Mouse (Mus musculus) small intestine, adult 2 months (tissue): Measurements from ENCODE around the gene Tppp.

Source experiments
- CTCF ChIP-seq: fragments of 200-500 bp; IDR thresholded peaks from 2 replicates; pipeline ENCODE4 v1.5.1; 2012; ENCODE audit warnings: low read depth, mild to moderate bottlenecking, control low read depth, inconsistent platforms, low read length, moderate library complexity, mixed read lengths; ENCODE audit not compliant: insufficient replicate concordance, insufficient read length; ENCODE audit errors: extremely low read depth
- POLR2A ChIP-seq: fragments of 200-500 bp; IDR thresholded peaks from 2 replicates; pipeline ENCODE4 v1.6.1; 2012; ENCODE audit warnings: low read depth, mild to moderate bottlenecking, control low read depth, inconsistent platforms, low read length, moderate library complexity

- TF ChIP-seq CTCF: no peak
- TF ChIP-seq POLR2A: no peak
Measured at GRCm38 (mm10) chr13:73974523-73974922, 34.7 kb upstream of the Tppp start.
